Comparison of ENCODE assay signal across 15 mouse cellular contexts in genomic region chr11:110642485-110642884, GRCm38 (mm10).
DNase-seq lines count a peak whose midpoint lies in the region; ATAC-seq and TF ChIP-seq lines count a peak whose summit lies in the region.
"Had no signal": no experiment of that assay in that cellular context is flagged by ENCODE, and none has a peak within 500 bp of the region (broad histone marks: within the 10 kb centered on the region; RNA-seq: fewer than 3 reads in every experiment).

No protein-coding gene starts in this region.

- 0 out of 2 replicates have a peak overlapping the region, but pooled peaks have one; percentile 18 for H3K4me2 ChIP-seq in kidney, postnatal 0 days (ENCODE audit: low read length)
- H3K4me2 ChIP-seq in CH12.LX (ENCODE audit: insufficient read depth, low read depth, poor library complexity, severe bottlenecking), result peak overlapping the region; percentile 18
- no peak overlapping the region for H3K4me2 ChIP-seq in hindbrain, embryonic 12.5 days (replicated peaks)

- 60% methylated on average over 13 of the region's 13 CpGs for WGBS in kidney, postnatal 0 days
- 92% methylated on average over 13 of the region's 13 CpGs for WGBS in hindbrain, embryonic 12.5 days

- dilution Hi-C loops in CH12.LX (cut with MboI; ENCODE audit: extremely low pct_ligation_motif_present, extremely low pct_unique_long_range_greater_than_20kb, low sequenced_read_pairs), result no loop called here

- H3K9ac ChIP-seq in kidney, postnatal 0 days (ENCODE audit: low read depth, low read length), result no peak overlapping the region
- no peak overlapping the region for H3K9ac ChIP-seq in CH12.LX (ENCODE audit: insufficient read depth, low read depth)
- H3K9ac ChIP-seq in hindbrain, embryonic 12.5 days, result no peak overlapping the region

- no peak overlapping the region for H3K27ac ChIP-seq in kidney, postnatal 0 days
- H3K27ac ChIP-seq in CH12.LX (ENCODE audit: insufficient read depth, low read depth), result no peak overlapping the region
- H3K27ac ChIP-seq in hindbrain, embryonic 12.5 days, result no peak overlapping the region
- H3K27ac ChIP-seq: hindbrain, postnatal 0 days; limb, embryonic 10.5 days; macrophage had no signal

- 0 out of 2 replicates have a peak, but pooled peaks have one; percentile 5 for TF ChIP-seq CTCF in kidney, postnatal 0 days (IDR thresholded peaks at IDR 0.05; ENCODE audit: low read depth)
- no peak for TF ChIP-seq CTCF in CH12.LX (conservative IDR thresholded peaks at IDR 0.05 in 1 of 2, IDR thresholded peaks at IDR 0.05 in 1 of 2; ENCODE audit: low read depth in 2 of 2, low read length in 2 of 2)

- H3K4me3 ChIP-seq in kidney, postnatal 0 days (replicated peaks; ENCODE audit: low read depth, low read length), result no peak overlapping the region
- no peak overlapping the region for H3K4me3 ChIP-seq in CH12.LX (replicated peaks in 1 of 3; ENCODE audit: low read depth in 2 of 3, low read length in 2 of 3, poor library complexity in 1 of 3)
- H3K4me3 ChIP-seq in megakaryocyte, embryonic 14.5 days (replicated peaks), result peak overlapping the region; percentile 34
- H3K4me3 ChIP-seq in hindbrain, embryonic 12.5 days, result no peak overlapping the region
- H3K4me3 ChIP-seq: limb, embryonic 10.5 days had no signal

- in situ Hi-C loops in CH12.LX (cut with MboI; ENCODE audit: low pct_ligation_motif_present, low pct_unique_long_range_greater_than_20kb, low sequenced_read_pairs), result no loop called here

- no peak for DNase-seq in kidney, postnatal 0 days (ENCODE audit: low spot score)
- DNase-seq in kidney, postnatal 14 days, result no peak
- peak; percentile 29 for DNase-seq in CH12.LX (ENCODE audit: extremely low read depth)
- DNase-seq in urinary bladder, adult 18-20 months (ENCODE audit: low spot score in 2 of 2), result no peak
- DNase-seq: cerebellum, adult 8-10 months; heart, adult 18-20 months; kidney, adult 8-10 months; layer of hippocampus, postnatal 36 days had no signal

- H3K9me3 ChIP-seq in kidney, postnatal 0 days (replicated peaks; ENCODE audit: low read length), result no peaks in the 10 kb centered on the region
- H3K9me3 ChIP-seq in CH12.LX (replicated peaks; ENCODE audit: low read length), result no peaks in the 10 kb centered on the region
- H3K9me3 ChIP-seq in megakaryocyte, embryonic 14.5 days, result no peaks in the 10 kb centered on the region
- H3K9me3 ChIP-seq in hindbrain, embryonic 12.5 days (replicated peaks), result no peaks in the 10 kb centered on the region
- H3K9me3 ChIP-seq: limb, embryonic 10.5 days had no signal

- TF ChIP-seq EP300 in CH12.LX (IDR thresholded peaks at IDR 0.05; ENCODE audit: low read length), result no peak

- H3K79me2 ChIP-seq in CH12.LX (replicated peaks; ENCODE audit: control insufficient read depth, extremely low read depth, insufficient read depth, poor library complexity, severe bottlenecking), result no peaks in the 10 kb centered on the region

- ATAC-seq in kidney, postnatal 0 days (replicated peaks; ENCODE audit: low FRiP score, low read depth), result no peak
- ATAC-seq in hematopoietic stem cell, adult 5-6 weeks (replicated peaks in 1 of 2; ENCODE audit: insufficient read depth in 1 of 2, low FRiP score in 2 of 2, low TSS enrichment in 1 of 2, low read depth in 1 of 2, poor library complexity in 2 of 2, severe bottlenecking in 2 of 2), result peak; percentile 90 to 92
- no peak for ATAC-seq in hindbrain, embryonic 12.5 days (ENCODE audit: low FRiP score)
- ATAC-seq: hindbrain, postnatal 0 days; Patski had no signal

- no peaks in the 10 kb centered on the region for H3K36me3 ChIP-seq in kidney, postnatal 0 days (ENCODE audit: insufficient read depth, low read length)
- H3K36me3 ChIP-seq in CH12.LX (replicated peaks in 1 of 2; ENCODE audit: control insufficient read depth in 1 of 2, insufficient read depth in 1 of 2, low read length in 1 of 2), result no peaks in the 10 kb centered on the region
- H3K36me3 ChIP-seq in megakaryocyte, embryonic 14.5 days (replicated peaks; ENCODE audit: low read length), result no peaks in the 10 kb centered on the region
- no peaks in the 10 kb centered on the region for H3K36me3 ChIP-seq in hindbrain, embryonic 12.5 days
- H3K36me3 ChIP-seq: limb, embryonic 10.5 days had no signal

- H3K27me3 ChIP-seq in kidney, postnatal 0 days (ENCODE audit: insufficient read depth, low read length), result no peaks in the 10 kb centered on the region
- H3K27me3 ChIP-seq in CH12.LX (replicated peaks), result no peaks in the 10 kb centered on the region
- H3K27me3 ChIP-seq in megakaryocyte, embryonic 14.5 days (replicated peaks), result no peaks in the 10 kb centered on the region
- no peaks in the 10 kb centered on the region for H3K27me3 ChIP-seq in hindbrain, embryonic 12.5 days
- H3K27me3 ChIP-seq: Patski had no signal

- TF ChIP-seq POLR2A in CH12.LX (IDR thresholded peaks at IDR 0.05; ENCODE audit: low read depth, low read length), result no peak

- no peak for TF ChIP-seq RAD21 in CH12.LX (IDR thresholded peaks at IDR 0.05; ENCODE audit: low read depth, low read length)

- H3K4me1 ChIP-seq in kidney, postnatal 0 days (replicated peaks; ENCODE audit: insufficient read depth, low read length), result no peaks in the 10 kb centered on the region
- peaks cover 0 to 6% of the 10 kb centered on the region in 2 experiments; a peak in 2 of 4 replicates for H3K4me1 ChIP-seq in CH12.LX (ENCODE audit: control insufficient read depth in 1 of 2, insufficient read depth in 2 of 2)
- H3K4me1 ChIP-seq in megakaryocyte, embryonic 14.5 days, result no peaks in the 10 kb centered on the region
- no peaks in the 10 kb centered on the region for H3K4me1 ChIP-seq in hindbrain, embryonic 12.5 days

TF ChIP-seq in CH12.LX, 34 proteins besides CTCF, POLR2A, EP300 and RAD21:
- no peak for TF ChIP-seq SMC3 (IDR thresholded peaks at IDR 0.05; ENCODE audit: low read depth, low read length)
- TF ChIP-seq HCFC1 (IDR thresholded peaks at IDR 0.05; ENCODE audit: low read depth, low read length), result no peak
- no peak for TF ChIP-seq BHLHE40 (IDR thresholded peaks at IDR 0.05; ENCODE audit: low read depth, low read length)
- 0 out of 2 replicates have a peak, but pooled peaks have one; percentile 19 for TF ChIP-seq ETS1 (conservative IDR thresholded peaks at IDR 0.05; ENCODE audit: low read depth, low read length)
- TF ChIP-seq ZC3H11A (IDR thresholded peaks at IDR 0.05; ENCODE audit: low read depth, low read length), result no peak

Comparison
In these comparisons a context has a peak if more than half of its experiments do, and no peak if none do; other contexts are left out.
1. ATAC-seq: peak in hematopoietic stem cell, adult 5-6 weeks (2 of 2); none in kidney, postnatal 0 days (single experiment) and hindbrain, embryonic 12.5 days (single experiment).